Mouse (Mus musculus): ENCODE data around the gene AU022751.
A peak's percentile ranks its signal among the peaks of the same experiment; 100 is the strongest.

Gene AU022751

GRCm38 (mm10) chrX:6082954-6083680 lies at the start of gene AU022751:
Gene AU022751, minus strand, starts transcription at chrX:6083419.
- no peak for DNase-seq (ENCODE audit: low spot score in 2 of 2)

GRCm38 (mm10) chrX:6091996-6092757 lies 9.0 kb upstream of the AU022751 start:
- peak; percentile 17 to 21 for DNase-seq (ENCODE audit: low spot score in 2 of 2)

- no peak for DNase-seq (ENCODE audit: low spot score in 2 of 2)
Observed at GRCm38 (mm10) chrX:6091547-6091946, 8.3 kb upstream of the AU022751 start.

GRCm38 (mm10) chrX:6061563-6061962 lies 21.7 kb downstream of the AU022751 start:
- DNase-seq (ENCODE audit: low spot score in 2 of 2) = no peak

- peak; percentile 2 to 5 for DNase-seq (ENCODE audit: low spot score in 2 of 2)
Observed at GRCm38 (mm10) chrX:6047936-6048614, 35.1 kb downstream of the AU022751 start.

- peak in 1 of 2 experiments; percentile 2 for DNase-seq (ENCODE audit: low spot score in 2 of 2)
Observed at GRCm38 (mm10) chrX:6047066-6047935, 35.9 kb downstream of the AU022751 start, which contains the start of gene Nudt11. Gene Nudt11, plus strand, starts transcription at chrX:6047453.

All from frontal cortex, postnatal 25 days (tissue).